8 mouse cellular contexts compared by ENCODE assay signal in genomic region chr4:119631115-119631919, GRCm38 (mm10). TPM values are rescaled to one million over a fixed set of nuclear protein-coding genes. Genes with fewer than 3 reads are reported as not detected.
A peak's percentile ranks its signal among the peaks of the same experiment; 100 is the strongest.
DNase-seq lines count a peak whose midpoint lies in the region; ATAC-seq and TF ChIP-seq lines count a peak whose summit lies in the region.

No protein-coding gene starts in this region.

- peak; percentile 64 for ATAC-seq in hindbrain, postnatal 0 days
- peak; percentile 76 for ATAC-seq in stomach, postnatal 0 days (ENCODE audit: low FRiP score, low TSS enrichment)

- intact Hi-C loops in gastrocnemius, adult 2 months (cut with DNase I) = loop anchor here (1.0 kb wide), 1 partner anchor 36 kb away; no protein-coding TSS in a partner anchor
- intact Hi-C loops in left cerebral cortex, postnatal 25 days (cut with DNase I) = loop anchor here (5.0 kb wide), 1 partner anchor 496 kb away; no protein-coding TSS in a partner anchor

- no peaks in the 10 kb centered on the region for H3K27me3 ChIP-seq in hindbrain, postnatal 0 days (ENCODE audit: insufficient read depth, low read length)
- peaks cover 7% of the 10 kb centered on the region for H3K27me3 ChIP-seq in megakaryocyte, embryonic 14.5 days (replicated peaks)
- no peaks in the 10 kb centered on the region for H3K27me3 ChIP-seq in stomach, postnatal 0 days (ENCODE audit: control insufficient read depth, insufficient read depth, low read length)

- peak; percentile 53 for DNase-seq in gastrocnemius, adult 2 months
- DNase-seq in gastrocnemius, adult 8-10 months (ENCODE audit: low spot score in 2 of 2) = no peak
- peak; percentile 64 for DNase-seq in R1 (ENCODE audit: low read depth, low spot score)
- peak; percentile 24 for DNase-seq in fibroblast of lung, adult 2 months (ENCODE audit: low read depth)
- peak; percentile 80 for DNase-seq in hindbrain, postnatal 0 days (ENCODE audit: low spot score)
- DNase-seq in left cerebral cortex, postnatal 25 days (ENCODE audit: low spot score in 2 of 2) = peak; percentile 57 to 67
- peak; percentile 64 for DNase-seq in stomach, postnatal 0 days (ENCODE audit: low spot score)

- peak; percentile 72 for TF ChIP-seq CTCF in gastrocnemius, adult 2 months (IDR thresholded peaks at IDR 0.05)
- TF ChIP-seq CTCF in hindbrain, postnatal 0 days (IDR thresholded peaks at IDR 0.05; ENCODE audit: low read depth) = peak; percentile 85
- TF ChIP-seq CTCF in stomach, postnatal 0 days (IDR thresholded peaks at IDR 0.05; ENCODE audit: low read depth) = peak; percentile 86

- H3K36me3 ChIP-seq in hindbrain, postnatal 0 days (ENCODE audit: insufficient read depth, low read length) = 0 out of 2 replicates have a peak, but pooled peaks cover 6% of the 10 kb centered on the region
- H3K36me3 ChIP-seq in megakaryocyte, embryonic 14.5 days (replicated peaks; ENCODE audit: low read length) = peaks cover 44% of the 10 kb centered on the region
- H3K36me3 ChIP-seq in stomach, postnatal 0 days (ENCODE audit: control insufficient read depth, insufficient read depth, low read length) = peaks cover 10% of the 10 kb centered on the region; the same call in 1 of the 2 replicates

- H3K4me3 ChIP-seq in gastrocnemius, adult 2 months = no peak overlapping the region
- H3K4me3 ChIP-seq in hindbrain, postnatal 0 days (ENCODE audit: low read length) = no peak overlapping the region
- peak overlapping the region; percentile 81 for H3K4me3 ChIP-seq in megakaryocyte, embryonic 14.5 days (replicated peaks)
- no peak overlapping the region for H3K4me3 ChIP-seq in stomach, postnatal 0 days (ENCODE audit: low read depth, low read length)

- no peak overlapping the region for H3K4me2 ChIP-seq in hindbrain, postnatal 0 days (ENCODE audit: low read depth, low read length)
- no peak overlapping the region for H3K4me2 ChIP-seq in stomach, postnatal 0 days (replicated peaks; ENCODE audit: low read depth)

- no peaks in the 10 kb centered on the region for H3K9me3 ChIP-seq in hindbrain, postnatal 0 days (ENCODE audit: low read length)
- H3K9me3 ChIP-seq in megakaryocyte, embryonic 14.5 days = no peaks in the 10 kb centered on the region
- H3K9me3 ChIP-seq in stomach, postnatal 0 days (ENCODE audit: control insufficient read depth, low read length) = no peaks in the 10 kb centered on the region

- WGBS in hindbrain, postnatal 0 days = 58% methylated on average over 11 of the region's 11 CpGs
- WGBS in stomach, postnatal 0 days = 35% methylated on average over 11 of the region's 11 CpGs

- H3K27ac ChIP-seq in gastrocnemius, adult 2 months = no peak overlapping the region
- H3K27ac ChIP-seq in hindbrain, postnatal 0 days = no peak overlapping the region
- H3K27ac ChIP-seq in stomach, postnatal 0 days (replicated peaks) = no peak overlapping the region; the same call in 1 of the 2 replicates

- no peak for TF ChIP-seq EP300 in stomach, postnatal 0 days (optimal IDR thresholded peaks at IDR 0.05)

- peaks cover 12% of the 10 kb centered on the region; the same call in 1 of the 2 replicates for H3K4me1 ChIP-seq in hindbrain, postnatal 0 days (ENCODE audit: insufficient read depth, low read length)
- H3K4me1 ChIP-seq in megakaryocyte, embryonic 14.5 days = peaks cover 44% of the 10 kb centered on the region
- no peaks in the 10 kb centered on the region for H3K4me1 ChIP-seq in stomach, postnatal 0 days (replicated peaks; ENCODE audit: control insufficient read depth, insufficient read depth)

- H3K9ac ChIP-seq in hindbrain, postnatal 0 days (replicated peaks; ENCODE audit: low read length) = no peak overlapping the region
- H3K9ac ChIP-seq in stomach, postnatal 0 days (ENCODE audit: low read length) = no peak overlapping the region

RNA-seq across cellular contexts. Expression of gene Guca2a, which starts 6.2 kb away (rescaled TPM):
- total RNA-seq in gastrocnemius, adult 2 months (2021) = not detected
- not detected for total RNA-seq in gastrocnemius, adult 8-10 months (2022)
- not detected in 2 replicates for total RNA-seq in hindbrain, postnatal 0 days (2014; rRNA removed)
- polyA plus RNA-seq in hindbrain, postnatal 0 days (2015; fragmentation: Nextera tagmentation; extraction: Ambion mirVana) = not detected in 2 replicates
- total RNA-seq in left cerebral cortex, postnatal 25 days (2021) = not detected
- polyA plus RNA-seq in megakaryocyte, embryonic 14.5 days (2012; ENCODE audit: insufficient read depth, low replicate concordance) = not detected in 2 replicates
- 0.88 and 1.0 TPM in 2 replicates for polyA plus RNA-seq in stomach, postnatal 0 days (2015; fragmentation: Nextera tagmentation; extraction: Ambion mirVana)

RNA-seq across cellular contexts. Expression of gene Guca2b, which starts 27.4 kb away (rescaled TPM):
- total RNA-seq in gastrocnemius, adult 2 months (2021) = not detected
- not detected for total RNA-seq in gastrocnemius, adult 8-10 months (2022)
- not detected in 2 replicates for total RNA-seq in hindbrain, postnatal 0 days (2014; rRNA removed)
- not detected in 2 replicates for polyA plus RNA-seq in hindbrain, postnatal 0 days (2015; fragmentation: Nextera tagmentation; extraction: Ambion mirVana)
- not detected for total RNA-seq in left cerebral cortex, postnatal 25 days (2021)
- polyA plus RNA-seq in megakaryocyte, embryonic 14.5 days (2012; ENCODE audit: insufficient read depth, low replicate concordance) = not detected in 2 replicates
- 1.1 and 1.2 TPM in 2 replicates for polyA plus RNA-seq in stomach, postnatal 0 days (2015; fragmentation: Nextera tagmentation; extraction: Ambion mirVana)

Comparison
In these comparisons a context has a peak if more than half of its experiments do, and no peak if none do; other contexts are left out.
1. DNase-seq: peak in gastrocnemius, adult 2 months (single experiment), R1 (single experiment), fibroblast of lung, adult 2 months (single experiment), hindbrain, postnatal 0 days (single experiment), left cerebral cortex, postnatal 25 days (2 of 2) and stomach, postnatal 0 days (single experiment); none in gastrocnemius, adult 8-10 months (0 of 2).
2. Peak in every context shown above with its lines, with median percentiles within 50 percentile points of each other: CTCF ChIP-seq.